Comparison of ENCODE assay signal across 11 mouse cellular contexts in genomic region chr6:48438475-48439125, GRCm38 (mm10). TPM values are rescaled to one million over a fixed set of nuclear protein-coding genes. Genes with fewer than 3 reads are reported as not detected.
DNase-seq lines count a peak whose midpoint lies in the region; ATAC-seq and TF ChIP-seq lines count a peak whose summit lies in the region.
"Had no signal": no experiment of that assay in that cellular context is flagged by ENCODE, and none has a peak within 500 bp of the region (broad histone marks: within the 10 kb centered on the region; RNA-seq: fewer than 3 reads in every experiment).

No protein-coding gene starts in this region.

- no peaks in the 10 kb centered on the region for H3K27me3 ChIP-seq in hindbrain, postnatal 0 days (ENCODE audit: insufficient read depth, low read length)
- peaks cover 20% of the 10 kb centered on the region for H3K27me3 ChIP-seq in neural tube, embryonic 14.5 days (ENCODE audit: control insufficient read depth, insufficient read depth, low read length)
- H3K27me3 ChIP-seq: stomach, embryonic 15.5 days had no signal

- no peak overlapping the region for H3K4me2 ChIP-seq in hindbrain, postnatal 0 days (ENCODE audit: low read depth, low read length)
- H3K4me2 ChIP-seq in neural tube, embryonic 14.5 days (ENCODE audit: low read depth, low read length), result peak overlapping the region; percentile 29; the same call in 1 of the 2 replicates
- H3K4me2 ChIP-seq: liver, embryonic 15.5 days; stomach, embryonic 15.5 days had no signal

- peaks cover 7% of the 10 kb centered on the region for H3K4me1 ChIP-seq in hindbrain, postnatal 0 days (ENCODE audit: insufficient read depth, low read length)
- peaks cover 12% of the 10 kb centered on the region for H3K4me1 ChIP-seq in neural tube, embryonic 14.5 days (ENCODE audit: control insufficient read depth, insufficient read depth, low read length)

- no peaks in the 10 kb centered on the region for H3K9me3 ChIP-seq in hindbrain, postnatal 0 days (ENCODE audit: low read length)
- no peaks in the 10 kb centered on the region for H3K9me3 ChIP-seq in neural tube, embryonic 14.5 days (ENCODE audit: control insufficient read depth, low read length)
- H3K9me3 ChIP-seq: liver, embryonic 15.5 days; stomach, embryonic 15.5 days had no signal

- no peak overlapping the region for H3K9ac ChIP-seq in hindbrain, postnatal 0 days (replicated peaks; ENCODE audit: low read length)
- H3K9ac ChIP-seq in neural tube, embryonic 14.5 days (replicated peaks; ENCODE audit: low read depth, low read length), result no peak overlapping the region; the same call in 1 of the 2 replicates
- H3K9ac ChIP-seq: liver, embryonic 15.5 days; stomach, embryonic 15.5 days had no signal

- H3K27ac ChIP-seq in hindbrain, postnatal 0 days, result no peak overlapping the region
- no peak overlapping the region for H3K27ac ChIP-seq in neural tube, embryonic 14.5 days (ENCODE audit: low read depth, low read length)
- no peak overlapping the region for H3K27ac ChIP-seq in left cerebral cortex, adult 2 months
- H3K27ac ChIP-seq: liver, embryonic 15.5 days; stomach, embryonic 15.5 days had no signal

- TF ChIP-seq CTCF in hindbrain, postnatal 0 days (IDR thresholded peaks at IDR 0.05; ENCODE audit: low read depth), result no peak
- no peak for TF ChIP-seq CTCF in left cerebral cortex, adult 2 months (IDR thresholded peaks at IDR 0.05)

- no peak overlapping the region for H3K4me3 ChIP-seq in hindbrain, postnatal 0 days (ENCODE audit: low read length)
- H3K4me3 ChIP-seq in neural tube, embryonic 14.5 days (ENCODE audit: low read depth, low read length), result peak overlapping the region; percentile 9; the same call in 1 of the 2 replicates
- no peak overlapping the region for H3K4me3 ChIP-seq in left cerebral cortex, adult 2 months
- H3K4me3 ChIP-seq: liver, embryonic 15.5 days; stomach, embryonic 15.5 days had no signal

- peaks cover 15% of the 10 kb centered on the region for H3K36me3 ChIP-seq in hindbrain, postnatal 0 days (ENCODE audit: insufficient read depth, low read length)
- no peaks in the 10 kb centered on the region; the same call in 1 of the 2 replicates for H3K36me3 ChIP-seq in neural tube, embryonic 14.5 days (ENCODE audit: control insufficient read depth, insufficient read depth, low read length)

- peak; percentile 34 for DNase-seq in cerebellum, adult 9-10 months
- no peak for DNase-seq in cerebellum, adult 11-12 months
- DNase-seq in ovary, postnatal 36 days (ENCODE audit: low spot score), result peak; percentile 36
- no peak for DNase-seq in ovary, postnatal 14 days (ENCODE audit: low spot score)
- DNase-seq in hindbrain, postnatal 0 days (ENCODE audit: low spot score), result peak; percentile 58
- no peak for DNase-seq in c-Kit-positive CD71-positive TER-119-positive erythroid progenitor cells, embryonic 14.5 days (ENCODE audit: low spot score)
- DNase-seq in left cerebral cortex, adult 2 months (ENCODE audit: extremely low spot score in 1 of 2, low spot score in 2 of 2), result no peak
- DNase-seq: gastrocnemius, postnatal 10 days had no signal

- no peak for ATAC-seq in hindbrain, postnatal 0 days
- ATAC-seq in neural tube, embryonic 14.5 days (ENCODE audit: low read depth), result 0 out of 2 replicates have a peak, but pooled peaks have one; percentile 22

- 36% methylated on average over 55 of the region's 55 CpGs for WGBS in hindbrain, postnatal 0 days
- whole genome bisulfite sequencing in neural tube, embryonic 14.5 days, result 19% methylated on average over 55 of the region's 55 CpGs

- intact Hi-C loops in left cerebral cortex, adult 2 months (cut with DNase I), result no loop called here

RNA-seq across cellular contexts. Expression of gene Zfp467, which starts 7.0 kb away (rescaled TPM):
- total RNA-seq in hindbrain, postnatal 0 days (2014; rRNA removed), result 27.5 and 61.1 TPM in 2 replicates
- 39.1 and 39.4 TPM in 2 replicates for polyA plus RNA-seq in hindbrain, postnatal 0 days (2015; fragmentation: Nextera tagmentation; extraction: Ambion mirVana)
- 29.7 and 37.8 TPM in 2 replicates for polyA plus RNA-seq in neural tube, embryonic 14.5 days (2014; fragmentation: Nextera tagmentation; extraction: Ambion mirVana)
- 10 to 100 TPM; 22.5 to 23.8 TPM for total RNA-seq in left cerebral cortex, adult 2 months (2021)

RNA-seq across cellular contexts. Expression of gene Sspo, which starts 9.4 kb away (rescaled TPM):
- total RNA-seq in hindbrain, postnatal 0 days (2014; rRNA removed), result 0.73 and 0.86 TPM in 2 replicates
- polyA plus RNA-seq in hindbrain, postnatal 0 days (2015; fragmentation: Nextera tagmentation; extraction: Ambion mirVana), result 0.10 and 0.38 TPM in 2 replicates
- 0.16 and 0.35 TPM in 2 replicates for polyA plus RNA-seq in neural tube, embryonic 14.5 days (2014; fragmentation: Nextera tagmentation; extraction: Ambion mirVana)
- total RNA-seq in left cerebral cortex, adult 2 months (2021), result 1 to 10 TPM in 1 of 2 experiments, under 1 TPM in 1; 0.56 to 1.5 TPM

RNA-seq across cellular contexts. Expression of gene Krba1, which starts 43.2 kb away (rescaled TPM):
- 38.4 and 49.8 TPM in 2 replicates for total RNA-seq in hindbrain, postnatal 0 days (2014; rRNA removed)
- 19.1 and 20.5 TPM in 2 replicates for polyA plus RNA-seq in hindbrain, postnatal 0 days (2015; fragmentation: Nextera tagmentation; extraction: Ambion mirVana)
- polyA plus RNA-seq in neural tube, embryonic 14.5 days (2014; fragmentation: Nextera tagmentation; extraction: Ambion mirVana), result 26.7 and 28.1 TPM in 2 replicates
- total RNA-seq in left cerebral cortex, adult 2 months (2021), result 10 to 100 TPM; 52.7 to 53.1 TPM

Comparison
In these comparisons a context has a peak if more than half of its experiments do, and no peak if none do; other contexts are left out.
1. DNase-seq: peak in cerebellum, adult 9-10 months (single experiment), ovary, postnatal 36 days (single experiment) and hindbrain, postnatal 0 days (single experiment); none in cerebellum, adult 11-12 months (single experiment), ovary, postnatal 14 days (single experiment), c-Kit-positive CD71-positive TER-119-positive erythroid progenitor cells, embryonic 14.5 days (single experiment) and left cerebral cortex, adult 2 months (0 of 2).